Mouse (Mus musculus) heart, postnatal 0 days (tissue): ENCODE data around the gene Ccl9.

ENCODE experiments used
- CTCF ChIP-seq: IDR thresholded peaks from 2 replicates; pipeline ENCODE4 v1.5.1; 2016; ENCODE audit warnings: antibody characterized with exemption, control low read depth, low read depth
- EP300 ChIP-seq: IDR thresholded peaks from 2 replicates; pipeline ENCODE4 v1.6.1; 2016; ENCODE audit warnings: antibody characterized with exemption, low read depth

DNA sequence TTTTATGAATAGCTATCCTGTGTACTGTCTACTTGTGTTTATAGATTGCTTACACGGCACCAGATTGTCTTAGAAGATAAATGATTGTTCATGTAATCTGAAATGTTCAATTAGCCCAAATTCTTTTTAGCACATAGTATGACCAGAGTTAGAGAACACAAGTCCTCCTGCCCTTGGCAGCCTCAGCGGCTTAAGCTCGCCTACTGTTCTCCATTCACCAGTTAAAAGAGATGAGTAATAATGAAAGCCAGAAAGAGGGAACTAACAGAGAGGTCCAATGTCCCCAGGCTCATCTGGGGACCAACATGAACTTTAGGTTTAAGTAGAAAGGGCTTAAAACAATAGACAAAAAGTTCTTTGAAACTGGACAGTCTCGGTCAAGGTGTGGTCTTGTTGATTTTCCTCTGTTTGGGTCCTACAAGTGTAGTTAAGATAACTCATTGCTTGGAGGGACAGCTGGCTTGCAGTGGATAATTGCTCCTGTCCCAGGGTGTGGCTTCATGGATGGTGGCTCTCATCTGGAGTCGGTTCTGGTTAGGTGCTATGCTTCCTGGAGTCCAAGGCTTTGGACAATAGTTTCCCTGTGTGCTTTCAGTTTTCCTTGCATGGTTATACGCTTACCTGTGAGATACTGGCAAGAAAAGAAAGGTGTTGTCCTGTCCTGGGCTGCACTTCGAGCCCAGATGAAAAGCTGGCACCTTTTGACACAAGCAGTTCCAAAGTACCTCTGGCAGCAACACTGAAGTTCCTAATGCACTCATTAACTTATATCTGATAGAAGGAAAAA is 17.4 kb upstream of the Ccl9 start:
- TF ChIP-seq CTCF (no peak), EP300 (no peak)
